Mouse (Mus musculus) kidney, adult 18-20 months (tissue): ENCODE data around the gene Saxo2.

Experiments used
- DNase-seq: peaks from one replicate; pipeline ENCODE4 v3.0.0; 2021

Saxo2 gene

GRCm38 (mm10) chr7:82648353-82649080 lies at the start of gene Saxo2, which contains the start of gene Efl1:
Gene Saxo2, minus strand, starts transcription at chr7:82648528.
Gene Efl1, plus strand, starts transcription at chr7:82648614.
- DNase-seq = peak; percentile 97

- no peak for DNase-seq
Measured at GRCm38 (mm10) chr7:82697668-82698067, 49.3 kb upstream of the Saxo2 start.

- DNase-seq = no peak
Measured at GRCm38 (mm10) chr7:82691021-82691738, 42.9 kb upstream of the Saxo2 start.

GRCm38 (mm10) chr7:82688736-82689135 lies 40.4 kb upstream of the Saxo2 start:
- DNase-seq = peak; percentile 11

- no peak for DNase-seq
Measured at GRCm38 (mm10) chr7:82679901-82680300, 31.6 kb upstream of the Saxo2 start.

GRCm38 (mm10) chr7:82676834-82677233 lies 28.5 kb upstream of the Saxo2 start:
- no peak for DNase-seq

- no peak for DNase-seq
Measured at GRCm38 (mm10) chr7:82676001-82676400, 27.7 kb upstream of the Saxo2 start.

GRCm38 (mm10) chr7:82664604-82665003 lies 16.3 kb upstream of the Saxo2 start:
- no peak for DNase-seq

GRCm38 (mm10) chr7:82649081-82649445 lies 735 bp upstream of the Saxo2 start:
- DNase-seq = no peak

GRCm38 (mm10) chr7:82647909-82648308 lies 419 bp downstream of the Saxo2 start:
- DNase-seq = no peak

GRCm38 (mm10) chr7:82647183-82647582 lies 1.1 kb downstream of the Saxo2 start:
- no peak for DNase-seq

- DNase-seq = peak; percentile 24
Measured at GRCm38 (mm10) chr7:82625342-82625741, 23.0 kb downstream of the Saxo2 start.

GRCm38 (mm10) chr7:82609629-82610028 lies 38.7 kb downstream of the Saxo2 start:
- DNase-seq = no peak

GRCm38 (mm10) chr7:82605425-82605824 lies 42.9 kb downstream of the Saxo2 start:
- no peak for DNase-seq

- DNase-seq = no peak
Measured at GRCm38 (mm10) chr7:82602008-82602407, 46.3 kb downstream of the Saxo2 start.

- DNase-seq = no peak
Measured at GRCm38 (mm10) chr7:82590931-82591330, 57.4 kb downstream of the Saxo2 start.
